Mouse (Mus musculus): ENCODE measurements around the gene Bmpr2. TPM values are rescaled to one million over a fixed set of nuclear protein-coding genes. Genes with fewer than 3 reads are reported as not detected.

The Bmpr2 gene
- 0.89 TPM for polyA plus RNA-seq (2017; shearing (Covaris generic))

DNA sequence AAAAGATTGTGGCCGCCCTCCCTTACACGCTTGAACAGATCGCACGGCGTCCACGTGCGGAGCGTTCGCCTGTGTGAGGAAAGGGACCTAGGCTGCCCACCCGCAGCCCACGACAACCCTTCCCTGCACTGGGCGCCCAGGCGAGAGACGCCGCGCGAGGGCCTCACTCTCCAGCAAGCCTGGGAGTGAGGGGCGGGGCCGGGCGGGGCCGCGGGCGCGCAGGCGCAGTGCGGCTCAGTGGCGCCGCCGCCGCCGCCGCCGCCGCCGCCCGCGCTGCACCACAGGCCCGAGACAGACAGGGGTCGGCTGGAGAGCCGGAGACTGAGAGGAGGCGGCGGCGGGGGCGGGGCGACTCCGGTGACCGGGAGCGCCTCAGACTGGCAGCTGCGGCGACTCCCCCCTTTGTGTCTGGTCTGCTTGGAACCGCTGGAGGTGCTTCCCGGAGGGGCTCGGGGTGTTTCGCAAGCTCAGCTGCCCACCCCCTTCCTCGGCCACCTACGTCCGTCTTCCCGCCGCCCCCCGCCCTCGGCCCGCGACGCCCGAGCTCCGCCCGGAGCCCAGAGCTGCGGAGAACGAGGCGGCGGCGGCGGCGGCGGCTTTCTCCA is at the start of gene Bmpr2:
TSS of gene Bmpr2 (plus strand) at position 237 of the 605 bp plus-strand sequence.

DNA sequence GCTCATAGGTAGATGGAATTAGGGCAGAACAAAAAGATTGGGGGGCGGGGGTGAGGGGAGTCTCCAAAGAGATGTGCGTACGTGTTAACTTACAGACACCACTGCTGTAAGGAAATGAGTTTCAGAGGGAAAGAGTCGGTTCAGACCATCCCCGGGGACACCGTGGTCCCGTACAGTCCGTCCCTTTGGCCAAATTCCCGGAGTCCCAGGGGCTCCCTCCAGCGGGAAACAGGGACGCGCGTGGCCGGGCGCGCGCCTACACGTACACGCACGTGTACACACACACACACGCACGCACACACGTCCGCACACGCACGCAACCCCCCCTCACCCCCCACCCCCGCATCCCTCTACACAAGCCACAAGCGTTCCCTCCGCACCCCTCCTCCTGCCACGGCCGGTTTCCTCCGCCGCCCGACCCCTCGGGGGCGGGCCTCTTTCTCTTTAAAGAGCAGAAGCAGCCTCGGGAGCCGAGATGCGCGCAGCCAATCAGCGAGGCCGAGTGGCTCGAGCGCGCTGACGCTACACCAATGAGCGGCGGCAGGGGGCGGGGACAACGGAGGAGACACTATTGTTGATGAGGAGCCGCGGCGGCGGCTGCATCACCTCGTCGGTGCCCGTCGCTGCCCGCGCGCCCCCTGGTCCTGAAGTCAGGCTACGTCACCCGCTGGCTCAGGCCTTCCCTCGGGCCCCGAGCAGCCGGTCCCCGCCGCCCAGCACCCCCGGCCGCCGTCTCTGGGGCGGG is 149.4 kb downstream of the Bmpr2 start, which contains the start of gene Fam117b:
TSS of gene Fam117b (plus strand) at position 594 of the 745 bp plus-strand sequence.

Other genes starting within 250 kb of the Bmpr2 start
- 1.4 TPM for gene Gm973, start 247.1 kb upstream of the Bmpr2 start, polyA plus RNA-seq (2017; shearing (Covaris generic))
- gene Sumo1, start 92.6 kb upstream of the Bmpr2 start, polyA plus RNA-seq (2017; shearing (Covaris generic)): 350 TPM
- 202 TPM for gene Nop58, start 78.4 kb upstream of the Bmpr2 start, polyA plus RNA-seq (2017; shearing (Covaris generic))
- gene Fam117b, start 149.6 kb downstream of the Bmpr2 start, polyA plus RNA-seq (2017; shearing (Covaris generic)): 39.6 TPM